Mouse (Mus musculus) hindbrain, postnatal 0 days (tissue): ENCODE data around the gene Slc25a48. TPM values are rescaled to one million over a fixed set of nuclear protein-coding genes. Genes with fewer than 3 reads are reported as not detected.
A peak's percentile ranks its signal among the peaks of the same experiment; 100 is the strongest.

Experiments used
- ATAC-seq: fragments of 200-750 bp; cut with Nextera tagmentation; 2 replicates; pipeline ENCODE4 v1.8.0; 2017; ENCODE audit warnings: mild to moderate bottlenecking, moderate TSS enrichment, moderate library complexity
- DNase-seq: peaks from one replicate; pipeline ENCODE4 v3.0.0-alpha.2; 2015; ENCODE audit warnings: low spot score
- H3K27ac ChIP-seq: fragments of 300-500 bp; sonication (generic); 2 replicates; pipeline ENCODE4 v1.5.1; 2014; ENCODE audit warnings: mild to moderate bottlenecking
- H3K27me3 ChIP-seq: fragments of 300-500 bp; sonication (generic); 2 replicates; pipeline ENCODE4 v1.6.1; 2014; ENCODE audit warnings: low read length, mixed read lengths; ENCODE audit not compliant: insufficient read depth
- H3K36me3 ChIP-seq: fragments of 300-500 bp; sonication (generic); 2 replicates; pipeline ENCODE4 v1.6.1; 2014; ENCODE audit warnings: low read length, mixed read lengths; ENCODE audit not compliant: insufficient read depth
- H3K4me1 ChIP-seq: fragments of 300-500 bp; sonication (generic); 2 replicates; pipeline ENCODE4 v1.6.1; 2014; ENCODE audit warnings: antibody characterized with exemption, low read length, mixed read lengths; ENCODE audit not compliant: insufficient read depth
- H3K4me2 ChIP-seq: fragments of 300-500 bp; sonication (generic); 2 replicates; pipeline ENCODE4 v1.6.1; 2014; ENCODE audit warnings: low read depth, mild to moderate bottlenecking, low read length, moderate library complexity, mixed read lengths
- H3K4me3 ChIP-seq: fragments of 300-500 bp; sonication (generic); 2 replicates; pipeline ENCODE4 v1.5.1; 2014; ENCODE audit warnings: low read length
- H3K9ac ChIP-seq: fragments of 300-500 bp; sonication (generic); replicated peaks from 2 replicates; pipeline ENCODE4 v1.6.1; 2014; ENCODE audit warnings: mild to moderate bottlenecking, low read length, moderate library complexity, mixed read lengths
- H3K9me3 ChIP-seq: fragments of 300-500 bp; sonication (generic); 2 replicates; pipeline ENCODE4 v1.6.1; 2016; ENCODE audit warnings: low read length, mixed read lengths
- CTCF ChIP-seq: IDR thresholded peaks from 2 replicates; pipeline ENCODE4 v1.5.1; 2016; ENCODE audit warnings: antibody characterized with exemption, control low read depth, low read depth
- WGBS: fragments of 180-500 bp; shearing (Covaris S2); extraction: QIAGEN DNeasy Blood & Tissue Kit; methylation state at CpG from one replicate; pipeline ENCODE4 v1.1.7; 2014; 5-methylcytosine and 5-hydroxymethylcytosine counted together
- polyA plus RNA-seq: library from polyadenylated mRNA; unstranded; fragments of >200 nt; fragmentation: Nextera tagmentation; extraction: Ambion mirVana; gene quantifications from 2 replicates; pipeline ENCODE4 v1.2.1, GENCODE M21; 2015
- total RNA-seq: library from RNA; depleted of rRNA; stranded (reverse); fragments of >200 nt; gene quantifications from 2 replicates; pipeline ENCODE4 v1.2.3, GENCODE M21; 2014

Gene Slc25a48
- total and polyA plus RNA-seq, 2 experiments from 2014 or later: not detected

DNA sequence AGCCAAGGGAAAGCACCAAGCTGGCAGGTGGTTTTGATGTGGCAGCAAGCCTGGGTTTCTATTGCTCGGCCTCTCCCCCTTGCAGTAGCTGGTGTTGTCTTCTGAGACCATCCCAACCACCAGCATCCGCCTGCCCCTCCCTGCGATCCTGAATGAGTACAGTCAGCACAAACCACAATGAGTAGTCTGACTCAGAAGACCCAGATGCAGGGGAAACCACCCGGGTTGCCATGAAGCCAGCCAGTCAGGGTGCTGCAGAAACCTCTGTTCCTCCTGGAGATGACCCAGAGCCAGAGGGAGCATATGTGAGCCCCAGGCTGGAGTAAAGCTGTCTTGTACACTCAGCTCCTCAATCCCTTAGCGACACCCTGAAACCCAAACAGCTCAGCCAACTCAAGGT is 38.6 kb downstream of the Slc25a48 start:
- H3K36me3 ChIP-seq: no peaks in the 10 kb centered on the region
- DNase-seq (no peak), ATAC-seq (no peak)
- no peak overlapping the region for H3K27ac ChIP-seq
- H3K4me1 ChIP-seq: no peaks in the 10 kb centered on the region
- H3K27me3 ChIP-seq: no peaks in the 10 kb centered on the region
- no peaks in the 10 kb centered on the region for H3K9me3 ChIP-seq
- WGBS: 74% methylated on average over 5 of the region's 5 CpGs
- no peak overlapping the region for H3K4me3 ChIP-seq
- no peak for TF ChIP-seq CTCF
- no peak overlapping the region for H3K4me2 ChIP-seq
- H3K9ac ChIP-seq: no peak overlapping the region

DNA sequence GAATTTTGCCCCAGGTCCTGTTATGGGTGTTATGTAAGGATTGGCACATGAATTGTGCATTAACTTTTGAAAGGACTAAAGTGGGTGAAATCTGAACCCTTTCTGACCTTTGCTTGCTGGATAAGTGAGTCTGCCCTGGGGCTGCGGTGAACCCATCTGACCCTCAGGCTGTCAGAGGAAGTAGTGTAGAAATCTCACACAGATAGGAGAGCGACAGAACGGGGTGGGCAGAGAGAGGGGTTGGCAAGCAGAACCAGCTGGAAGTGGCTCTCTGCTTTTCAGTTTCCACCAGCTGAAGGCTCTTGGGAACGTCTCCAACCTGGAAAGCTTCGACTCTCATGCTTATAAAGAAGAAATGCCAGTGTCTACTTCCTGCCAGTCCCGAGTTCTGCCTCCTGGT is 39.1 kb downstream of the Slc25a48 start:
- Histone ChIP-seq H3K9me3 (no peaks in the 10 kb centered on the region), H3K27ac (no peak overlapping the region), H3K4me1 (no peaks in the 10 kb centered on the region), H3K27me3 (no peaks in the 10 kb centered on the region), H3K9ac (no peak overlapping the region), H3K4me3 (no peak overlapping the region), H3K4me2 (no peak overlapping the region), H3K36me3 (no peaks in the 10 kb centered on the region)
- no peak for TF ChIP-seq CTCF
- ATAC-seq: 0 out of 2 replicates have a peak, but pooled peaks have one; percentile 35
- 30% methylated on average over 6 of the region's 6 CpGs for WGBS
- DNase-seq: peak; percentile 43

DNA sequence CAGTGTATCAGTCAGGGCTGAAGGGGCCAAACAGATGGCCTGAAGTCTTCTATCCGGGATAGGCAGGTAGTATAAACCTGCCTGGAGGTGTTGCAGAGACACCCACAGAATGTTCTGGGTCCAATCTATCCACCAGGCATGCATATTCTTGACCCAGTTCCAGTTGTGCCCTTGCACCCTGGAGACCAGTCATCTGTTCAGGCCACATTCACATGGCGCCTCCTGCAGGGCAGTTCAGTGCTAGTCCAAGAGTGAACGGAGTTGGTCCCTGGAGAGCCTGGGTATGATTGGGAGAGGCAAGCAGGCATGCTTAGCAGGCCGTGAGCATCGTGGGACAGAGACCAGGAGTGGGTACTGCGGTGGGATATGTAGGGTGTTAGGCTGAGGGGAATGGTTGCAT is 39.9 kb downstream of the Slc25a48 start:
- Histone ChIP-seq H3K4me2 (no peak overlapping the region), H3K4me3 (no peak overlapping the region), H3K27me3 (no peaks in the 10 kb centered on the region)

DNA sequence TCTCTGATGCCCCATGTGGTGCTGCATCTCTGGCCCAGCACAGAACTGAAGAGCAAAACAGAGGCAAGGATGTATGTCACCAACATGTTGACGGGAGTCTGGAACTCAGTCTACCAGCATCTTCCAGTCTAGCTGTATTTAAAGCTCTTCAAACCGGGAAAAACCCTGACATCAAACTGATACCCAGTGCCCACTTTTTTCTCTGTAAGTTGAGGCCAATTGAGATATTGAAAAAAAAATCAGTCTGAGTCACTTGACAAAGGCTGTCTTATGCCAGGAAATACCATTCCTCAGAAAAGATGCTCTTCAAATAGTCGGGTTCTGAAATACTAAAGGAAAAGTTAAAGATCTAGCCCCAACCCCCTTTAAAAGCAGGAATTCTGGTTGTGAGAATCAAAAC is 44.0 kb downstream of the Slc25a48 start, which contains the start of gene Il9:
Gene Il9 (minus strand): TSS at position 101 of the 400 bp plus-strand sequence.
- no peak for ATAC-seq
- Histone ChIP-seq H3K36me3 (no peaks in the 10 kb centered on the region), H3K4me1 (no peaks in the 10 kb centered on the region), H3K4me3 (no peak within 1 kb of the TSS), H3K4me2 (no peak within 1 kb of the TSS), H3K9me3 (no peaks in the 10 kb centered on the region), H3K27me3 (no peaks in the 10 kb centered on the region), H3K27ac (no peak within 1 kb of the TSS), H3K9ac (no peak within 1 kb of the TSS)
- TF ChIP-seq CTCF: no peak
- no peak for DNase-seq
- 83% methylated on average over 3 of the region's 3 CpGs for WGBS

More for the DNA sequence above, 39.9 kb downstream of the Slc25a48 start:
- Histone ChIP-seq H3K27ac (no peak overlapping the region), H3K9me3 (no peaks in the 10 kb centered on the region), H3K36me3 (no peaks in the 10 kb centered on the region), H3K9ac (no peak overlapping the region), H3K4me1 (no peaks in the 10 kb centered on the region)
- no peak for DNase-seq
- no peak for ATAC-seq
- WGBS: 87% methylated on average over 6 of the region's 6 CpGs
- 0 out of 2 replicates have a peak, but pooled peaks have one; percentile 5 for TF ChIP-seq CTCF

DNA sequence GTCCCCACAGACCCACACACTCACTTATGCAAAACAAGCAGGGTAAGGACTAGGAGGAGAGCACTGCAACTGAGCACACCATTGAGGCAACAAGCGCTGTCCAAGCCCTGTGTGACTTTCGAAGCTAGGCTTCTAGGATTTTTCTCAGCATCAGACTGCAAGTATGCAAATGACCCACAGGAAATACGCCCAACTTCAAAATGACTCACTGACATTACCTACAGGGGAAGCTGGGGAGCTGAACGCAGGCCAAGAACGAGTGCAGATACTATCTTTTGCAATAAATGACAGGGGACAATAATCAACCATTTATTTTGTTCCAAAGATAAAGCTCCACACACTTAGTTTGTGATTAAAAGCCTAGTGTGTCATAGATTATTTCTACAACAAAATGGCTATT is 49.9 kb downstream of the Slc25a48 start:
- Histone ChIP-seq H3K9me3 (no peaks in the 10 kb centered on the region), H3K4me3 (no peak overlapping the region), H3K36me3 (no peaks in the 10 kb centered on the region), H3K4me2 (no peak overlapping the region), H3K27me3 (no peaks in the 10 kb centered on the region), H3K4me1 (no peaks in the 10 kb centered on the region), H3K9ac (no peak overlapping the region), H3K27ac (no peak overlapping the region)
- WGBS: 81% methylated on average over 5 of the region's 5 CpGs
- no peak for TF ChIP-seq CTCF
- ATAC-seq (no peak), DNase-seq (no peak)

DNA sequence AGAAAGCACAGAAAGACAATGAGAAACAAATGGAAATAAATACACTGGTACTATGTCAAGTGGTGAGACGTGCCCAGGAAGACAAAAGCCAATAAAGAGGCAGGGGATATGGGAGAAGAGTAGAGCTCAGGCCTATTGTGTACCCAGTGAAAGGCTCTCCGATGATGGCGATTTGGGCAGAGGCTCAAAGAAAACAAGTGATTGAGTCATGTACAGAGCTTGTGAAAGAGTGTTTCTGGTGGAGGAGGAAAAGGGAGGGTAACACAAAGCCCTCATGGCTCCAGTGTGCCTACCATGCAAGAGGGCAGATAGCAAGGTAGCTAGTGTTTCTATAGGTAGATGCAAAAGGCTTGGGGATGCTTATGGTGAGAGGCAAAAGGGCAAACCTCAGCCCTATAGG is 56.3 kb downstream of the Slc25a48 start:
- H3K36me3 ChIP-seq: no peaks in the 10 kb centered on the region
- H3K27me3 ChIP-seq: no peaks in the 10 kb centered on the region
- H3K27ac ChIP-seq: no peak overlapping the region
- 32% methylated on average over 3 of the region's 3 CpGs for WGBS
- ATAC-seq (no peak), DNase-seq (no peak)
- no peak for TF ChIP-seq CTCF
- no peaks in the 10 kb centered on the region for H3K9me3 ChIP-seq
- H3K4me1 ChIP-seq: no peaks in the 10 kb centered on the region
- H3K9ac ChIP-seq: no peak overlapping the region
- no peak overlapping the region for H3K4me3 ChIP-seq
- H3K4me2 ChIP-seq: no peak overlapping the region

DNA sequence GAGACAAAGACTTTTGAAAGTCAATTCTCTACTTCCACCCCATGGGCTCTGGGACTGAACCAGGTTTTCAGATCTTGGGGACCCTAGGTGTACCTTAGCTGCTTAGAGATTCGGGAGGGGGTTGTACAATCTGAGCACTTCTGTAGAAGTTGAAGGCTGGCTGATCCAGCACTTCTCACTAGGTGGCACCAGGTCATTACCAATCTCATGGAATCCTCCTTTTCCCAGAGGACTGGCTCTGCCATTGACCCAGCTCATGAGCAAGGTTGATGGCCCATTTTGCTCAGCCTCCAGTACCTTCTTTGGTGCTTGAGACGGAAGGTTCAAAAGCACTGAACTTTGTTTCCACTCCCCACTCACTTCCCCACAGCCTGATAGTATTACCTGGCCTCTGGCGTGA is 62.0 kb downstream of the Slc25a48 start:
- peak; percentile 58 for DNase-seq
- no peaks in the 10 kb centered on the region for H3K36me3 ChIP-seq
- H3K4me3 ChIP-seq: no peak overlapping the region
- no peak overlapping the region for H3K27ac ChIP-seq
- no peaks in the 10 kb centered on the region for H3K9me3 ChIP-seq
- H3K27me3 ChIP-seq: no peaks in the 10 kb centered on the region
- H3K4me1 ChIP-seq: no peaks in the 10 kb centered on the region
- TF ChIP-seq CTCF: peak; percentile 46
- no peak for ATAC-seq
- H3K4me2 ChIP-seq: no peak overlapping the region
- H3K9ac ChIP-seq: no peak overlapping the region
- 78% methylated on average over 3 of the region's 3 CpGs for WGBS
